Mouse (Mus musculus): Measurements from ENCODE around the gene Olfr214. TPM values are rescaled to one million over a fixed set of nuclear protein-coding genes. Genes with fewer than 3 reads are reported as not detected.

The Olfr214 gene
- polyA plus RNA-seq, 1 experiment from 2014 or later = not detected

- H3K4me3 ChIP-seq (ENCODE audit: low read length) = no peak overlapping the region
- H3K27me3 ChIP-seq (ENCODE audit: insufficient read depth, low read length) = no peaks in the 10 kb centered on the region
- H3K4me1 ChIP-seq (ENCODE audit: insufficient read depth, low read length) = no peaks in the 10 kb centered on the region
- 43% methylated on average over 4 of the region's 4 CpGs for WGBS
- no peak overlapping the region for H3K27ac ChIP-seq (ENCODE audit: low read length)
- H3K4me2 ChIP-seq (replicated peaks; ENCODE audit: low read depth, low read length) = no peak overlapping the region
- ATAC-seq (ENCODE audit: low FRiP score, low TSS enrichment) = no peak
- no peaks in the 10 kb centered on the region for H3K9me3 ChIP-seq (ENCODE audit: low read length)
- no peak overlapping the region for H3K9ac ChIP-seq (replicated peaks; ENCODE audit: low read length)
- H3K36me3 ChIP-seq (ENCODE audit: insufficient read depth, low read length) = no peaks in the 10 kb centered on the region
Measured at GRCm38 (mm10) chr6:116607230-116607629, 53.2 kb downstream of the Olfr214 start.

Other genes starting within 250 kb of the Olfr214 start
- 40.9 and 42.9 TPM in 2 replicates for gene March8, start 216.2 kb upstream of the Olfr214 start, polyA plus RNA-seq (2015; fragmentation: Nextera tagmentation; extraction: Ambion mirVana)
- 0.63 and 0.89 TPM in 2 replicates for gene Alox5, start 93.1 kb upstream of the Olfr214 start, polyA plus RNA-seq (2015; fragmentation: Nextera tagmentation; extraction: Ambion mirVana)
- gene Olfr211, start 65.1 kb upstream of the Olfr214 start, polyA plus RNA-seq (2015; fragmentation: Nextera tagmentation; extraction: Ambion mirVana) = not detected in 2 replicates
- gene Olfr212, start 47.7 kb upstream of the Olfr214 start, polyA plus RNA-seq (2015; fragmentation: Nextera tagmentation; extraction: Ambion mirVana) = not detected in 2 replicates
- gene Olfr213, start 15.8 kb upstream of the Olfr214 start, polyA plus RNA-seq (2015; fragmentation: Nextera tagmentation; extraction: Ambion mirVana) = not detected in 2 replicates
- gene Gm5580, start 3.1 kb upstream of the Olfr214 start, polyA plus RNA-seq (2015; fragmentation: Nextera tagmentation; extraction: Ambion mirVana) = 0.51 and 1.7 TPM in 2 replicates
- gene Olfr215, start 30.0 kb downstream of the Olfr214 start, polyA plus RNA-seq (2015; fragmentation: Nextera tagmentation; extraction: Ambion mirVana) = not detected in 2 replicates
- 192 TPM in 2 replicates for gene Zfp422, start 74.8 kb downstream of the Olfr214 start, polyA plus RNA-seq (2015; fragmentation: Nextera tagmentation; extraction: Ambion mirVana)
- 33.1 and 38.5 TPM in 2 replicates for gene Depp1, start 96.4 kb downstream of the Olfr214 start, polyA plus RNA-seq (2015; fragmentation: Nextera tagmentation; extraction: Ambion mirVana)
- gene Rassf4, start 119.7 kb downstream of the Olfr214 start, polyA plus RNA-seq (2015; fragmentation: Nextera tagmentation; extraction: Ambion mirVana) = 6.1 and 6.3 TPM in 2 replicates
- gene Tmem72, start 162.7 kb downstream of the Olfr214 start, polyA plus RNA-seq (2015; fragmentation: Nextera tagmentation; extraction: Ambion mirVana) = 11.8 and 12.4 TPM in 2 replicates